Mouse (Mus musculus): ENCODE results near the gene Trim66. TPM values are rescaled to one million over a fixed set of nuclear protein-coding genes. Genes with fewer than 3 reads are reported as not detected.

Gene Trim66
- 0.19 and 0.33 TPM in 2 replicates for total RNA-seq (2021)
- long read RNA-seq = 0 reads

DNA sequence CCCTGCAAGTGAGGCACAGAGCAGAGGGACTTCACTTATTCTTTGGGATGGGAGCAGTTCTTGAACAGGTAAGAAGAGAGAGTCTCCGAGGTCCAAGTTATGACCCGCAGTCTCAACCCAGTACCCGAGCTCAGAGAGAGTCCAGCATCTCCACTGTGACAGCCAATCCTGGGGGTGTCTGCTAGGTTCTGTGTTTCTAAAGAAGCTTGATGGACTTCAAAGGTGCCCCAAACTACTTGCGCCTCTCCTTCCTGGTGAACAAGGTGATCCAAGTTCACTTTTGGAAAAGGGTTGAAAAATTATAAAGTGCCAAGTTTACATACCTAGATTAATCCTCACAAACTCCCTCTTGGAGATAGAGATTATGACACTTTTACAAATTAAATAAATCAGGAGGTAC, at the start of gene Trim66:
TSS of gene Trim66 (minus strand) at position 101 of the 400 bp plus-strand sequence.
- DNase-seq = no peak

DNA sequence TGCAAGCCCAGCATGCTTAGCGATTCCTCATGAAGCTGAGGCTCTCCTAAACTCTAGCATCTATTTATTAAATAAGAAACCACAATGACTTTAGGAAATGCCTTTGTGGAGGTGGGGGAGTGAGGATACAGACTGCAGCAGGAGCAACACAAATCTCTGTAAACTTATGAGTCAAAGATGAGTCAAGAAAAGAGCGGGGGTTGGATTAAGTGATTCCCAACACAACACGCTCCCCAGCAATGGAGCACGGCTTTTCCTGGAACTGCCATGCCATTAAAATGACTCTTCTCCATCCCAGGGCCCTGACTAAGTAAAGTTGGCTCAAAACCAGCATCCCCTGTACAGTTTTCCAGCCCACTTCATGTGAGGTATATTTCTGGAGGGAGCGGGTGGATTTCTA, 38.8 kb upstream of the Trim66 start:
- DNase-seq = no peak

DNA sequence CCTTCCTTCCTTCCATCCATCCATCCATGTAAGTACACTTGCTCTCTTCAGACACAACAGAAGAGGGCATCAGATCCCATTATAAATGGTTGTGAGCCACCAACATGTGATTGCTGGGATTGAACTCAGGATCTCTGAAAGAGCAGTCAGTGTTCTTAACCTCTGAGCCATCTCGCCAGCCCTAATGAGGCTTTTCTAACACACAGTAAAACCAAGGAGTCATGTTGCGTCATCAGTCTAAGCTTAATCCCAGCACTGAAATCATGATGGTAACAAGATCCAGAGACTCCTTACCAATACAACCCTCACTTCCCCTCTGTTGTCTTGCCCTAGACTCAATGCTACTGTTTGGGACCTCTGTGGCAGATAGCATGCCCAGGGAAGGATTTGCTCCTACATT, 38.3 kb upstream of the Trim66 start:
- no peak for DNase-seq

GRCm38 (mm10) chr7:109545255-109545993, 37.5 kb upstream of the Trim66 start:
- peak; percentile 24 for DNase-seq

- DNase-seq = no peak
Measured at GRCm38 (mm10) chr7:109544792-109545191, 36.9 kb upstream of the Trim66 start.

GRCm38 (mm10) chr7:109542364-109542628, 34.4 kb upstream of the Trim66 start:
- no peak for DNase-seq

DNA sequence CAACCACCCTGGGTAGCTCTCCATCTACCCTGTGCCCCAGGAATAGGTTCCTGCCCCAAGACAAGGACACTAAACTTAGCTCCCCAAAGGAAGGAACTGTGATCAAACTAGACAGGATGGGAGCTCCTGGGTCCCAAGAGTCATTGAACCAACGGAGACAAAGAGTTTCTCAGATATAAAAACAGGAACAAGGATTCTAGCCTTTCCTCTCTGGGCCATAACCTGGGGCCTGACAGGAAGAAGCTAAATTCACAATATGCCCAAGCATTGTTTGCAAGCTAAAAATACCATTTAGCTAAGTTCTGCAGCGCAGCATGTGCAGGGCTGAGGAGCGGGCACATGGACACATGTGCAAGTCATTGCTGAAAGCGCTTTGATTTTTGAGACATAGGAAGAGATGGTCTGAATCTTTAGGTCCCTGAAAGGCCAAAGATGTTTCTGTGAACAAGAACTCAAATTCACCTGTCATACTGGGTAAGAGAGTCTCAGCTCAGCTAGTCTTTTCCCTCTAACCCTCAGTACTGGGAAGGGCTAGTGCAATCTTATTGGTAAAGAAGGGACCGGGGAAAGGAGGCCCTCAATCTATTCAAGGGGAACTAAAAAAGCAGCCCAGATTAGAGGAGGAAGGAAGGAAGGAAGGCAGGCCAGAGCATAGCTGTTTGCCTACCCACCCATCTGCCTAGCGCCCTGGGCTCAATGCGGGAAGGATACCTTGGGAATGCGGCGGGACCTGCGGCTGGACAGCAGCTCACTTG, 33.9 kb upstream of the Trim66 start:
- no peak for DNase-seq

GRCm38 (mm10) chr7:109540902-109541301, 33.0 kb upstream of the Trim66 start:
- no peak for DNase-seq

DNA sequence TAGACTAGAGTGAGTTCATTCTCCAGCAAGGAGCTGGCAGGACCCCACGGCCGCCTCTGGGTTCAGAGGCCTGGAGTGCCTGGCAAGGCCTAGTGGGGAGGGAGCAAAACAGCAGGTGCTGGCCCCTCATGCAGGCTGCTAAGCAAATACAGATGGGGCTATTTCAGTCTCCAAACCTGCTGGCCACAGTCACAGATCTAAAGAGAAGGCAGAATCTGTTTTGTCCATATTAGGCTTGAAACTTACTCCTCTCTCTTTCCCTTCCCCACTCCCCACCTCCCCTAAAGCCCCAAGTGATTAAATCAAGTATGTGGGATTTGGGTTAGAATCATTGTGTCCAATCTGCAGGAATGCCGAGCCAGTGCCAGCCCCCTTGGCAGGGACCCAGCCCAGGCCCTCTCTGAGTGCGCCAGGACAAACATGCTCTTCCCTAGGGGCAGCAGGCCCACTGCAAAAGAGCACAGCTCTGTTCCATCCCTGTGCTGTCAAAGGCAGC, 28.6 kb upstream of the Trim66 start:
- peak; percentile 48 for DNase-seq

- no peak for DNase-seq
Measured at GRCm38 (mm10) chr7:109534921-109535320, 27.0 kb upstream of the Trim66 start.

DNA sequence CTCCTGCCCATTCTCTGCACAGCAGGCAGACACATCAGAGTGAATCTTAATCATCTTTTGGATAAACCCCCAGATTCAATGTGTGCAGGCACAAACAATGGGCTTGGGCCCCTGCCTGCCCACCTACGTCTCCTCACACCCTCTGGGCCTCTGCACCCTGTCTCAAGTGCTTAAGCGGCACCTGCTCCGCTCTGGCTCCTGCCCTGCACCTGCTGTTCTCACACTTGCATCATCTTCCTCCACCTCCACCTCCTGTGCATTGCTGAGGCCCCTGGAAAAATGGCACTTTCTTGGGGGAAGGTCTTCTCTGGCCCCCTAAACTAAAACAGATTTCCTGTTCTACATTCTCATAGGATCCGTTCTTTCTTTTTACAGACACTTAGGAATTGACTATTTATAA, 26.0 kb upstream of the Trim66 start:
- DNase-seq = no peak

DNA sequence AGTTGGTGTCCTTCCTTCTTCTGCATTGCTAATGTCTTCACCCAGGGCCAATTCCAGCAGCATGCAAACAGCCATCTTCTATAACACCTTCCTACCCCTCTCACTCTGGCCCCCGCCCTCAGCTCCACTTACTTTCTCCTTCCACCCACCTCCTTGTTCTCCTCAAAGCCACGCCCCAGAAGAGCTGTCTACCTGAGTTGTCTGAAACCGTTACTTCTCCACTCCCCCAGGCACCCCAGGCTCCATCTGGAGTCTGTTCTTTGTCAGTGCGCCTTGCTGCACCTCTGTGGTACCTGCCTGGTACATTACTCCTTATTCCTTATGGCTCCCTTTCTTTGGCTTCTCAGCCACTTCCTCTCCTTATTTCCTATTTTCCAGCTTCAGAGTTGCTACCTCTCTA, 25.2 kb upstream of the Trim66 start:
- no peak for DNase-seq

DNA sequence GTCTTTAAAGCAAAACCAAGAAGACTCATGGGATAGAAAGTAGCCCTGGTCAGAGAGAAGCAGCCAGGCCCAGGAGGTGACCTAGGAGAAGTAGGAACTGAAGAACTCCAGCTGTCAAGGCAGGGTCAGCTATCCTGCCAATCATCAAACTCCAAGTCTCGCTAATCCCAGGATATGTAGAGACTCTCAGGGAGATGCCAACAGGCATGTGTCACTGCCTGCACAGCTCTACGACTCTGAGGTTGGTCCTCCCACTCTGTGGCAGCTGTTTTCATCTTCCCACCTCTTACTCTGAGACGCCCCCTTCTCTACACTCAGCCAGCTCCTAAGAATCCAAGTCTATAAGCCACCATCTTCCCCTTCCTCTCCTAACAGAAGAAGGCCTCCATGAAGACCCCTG, 24.8 kb upstream of the Trim66 start:
- no peak for DNase-seq

- DNase-seq = no peak
Measured at GRCm38 (mm10) chr7:109531501-109531900, 23.6 kb upstream of the Trim66 start.

- no peak for DNase-seq
Measured at GRCm38 (mm10) chr7:109529741-109530140, 21.8 kb upstream of the Trim66 start.

DNA sequence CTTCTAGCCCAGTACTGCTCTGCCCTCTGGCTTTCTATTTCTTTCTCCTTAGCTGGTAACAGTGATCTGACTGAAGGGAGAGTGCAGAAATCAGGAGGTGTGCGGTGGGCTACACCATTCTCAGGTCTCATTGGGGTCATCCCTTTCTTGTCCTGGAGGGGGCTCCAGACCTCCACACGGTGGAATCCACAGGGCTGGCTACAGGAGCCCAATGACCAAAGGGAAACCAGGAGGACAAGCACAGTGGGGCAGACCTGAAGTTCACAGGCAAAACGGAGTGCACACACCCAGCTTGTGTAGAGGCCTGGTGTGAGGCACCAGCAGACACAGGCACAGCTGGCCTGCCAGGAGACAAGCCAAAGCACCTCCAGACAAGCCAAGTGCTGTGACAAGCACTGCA, 20.4 kb upstream of the Trim66 start:
- peak; percentile 53 for DNase-seq

DNA sequence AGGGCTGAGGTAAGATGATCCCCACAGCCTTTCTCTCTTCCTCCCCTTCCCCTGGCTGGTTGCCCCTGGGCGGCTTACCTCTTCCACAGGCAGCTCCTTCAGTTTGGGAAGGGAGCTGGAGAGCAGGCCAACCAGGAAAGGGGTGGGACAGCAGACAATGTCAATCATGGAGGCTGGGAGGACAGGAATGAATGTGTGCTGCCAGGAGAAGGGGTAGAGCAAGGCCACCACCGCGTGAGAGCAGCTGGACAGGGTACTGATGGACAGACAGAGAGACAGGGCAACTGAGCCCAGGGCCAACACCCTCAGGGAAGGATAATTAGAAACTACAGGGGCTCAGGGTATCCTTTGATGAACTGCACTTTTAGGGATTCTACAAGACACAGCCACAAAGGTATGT, 19.6 kb upstream of the Trim66 start:
- no peak for DNase-seq

DNA sequence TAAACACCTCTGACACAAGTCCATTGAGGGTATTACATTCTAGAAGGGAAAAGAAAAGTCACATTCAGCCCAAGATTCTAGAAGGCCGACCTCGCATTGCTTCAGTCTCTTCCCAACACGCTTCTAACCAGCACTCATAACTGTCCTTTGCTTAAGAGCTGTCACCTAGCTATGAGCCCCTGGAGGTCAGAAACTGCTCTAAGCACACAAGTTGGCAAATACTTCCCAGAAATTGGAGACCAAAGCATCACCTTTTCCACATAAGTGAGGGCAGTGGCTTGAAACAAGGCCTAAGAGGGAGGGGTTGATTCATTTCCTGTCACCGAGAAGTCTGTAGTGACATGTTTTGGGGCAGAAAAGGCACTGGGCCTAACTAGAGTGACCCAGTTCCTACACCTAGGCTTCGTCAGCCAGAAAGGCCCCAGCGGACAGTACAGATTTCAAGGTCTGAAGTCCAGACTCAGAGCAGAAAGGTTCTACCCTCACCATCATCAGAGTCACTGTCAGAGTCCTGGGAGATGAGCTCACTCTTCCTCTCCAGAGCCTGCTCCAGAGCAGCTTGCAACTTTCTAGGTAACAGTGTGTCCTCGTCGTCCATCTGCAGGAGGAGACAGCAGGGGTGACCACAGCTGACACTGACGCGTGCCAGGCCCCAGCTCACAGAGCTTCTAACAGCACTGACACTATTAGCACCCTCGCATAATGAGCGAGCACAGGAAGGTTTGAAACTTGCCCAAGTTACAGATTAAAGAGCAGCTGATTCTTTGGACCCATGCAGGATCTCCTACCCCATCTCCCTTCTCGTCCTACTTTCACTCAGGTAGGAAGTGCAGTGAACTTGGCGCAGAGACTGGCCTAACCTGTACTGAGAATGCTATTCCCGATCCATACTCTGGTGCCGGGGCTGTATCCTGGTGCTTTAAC, 18.1 kb upstream of the Trim66 start:
- DNase-seq = no peak

- no peak for DNase-seq
Measured at GRCm38 (mm10) chr7:109524763-109525162, 16.8 kb upstream of the Trim66 start.

GRCm38 (mm10) chr7:109524442-109524744, 16.5 kb upstream of the Trim66 start:
- no peak for DNase-seq

GRCm38 (mm10) chr7:109523741-109524441, 16.0 kb upstream of the Trim66 start:
- no peak for DNase-seq

DNA sequence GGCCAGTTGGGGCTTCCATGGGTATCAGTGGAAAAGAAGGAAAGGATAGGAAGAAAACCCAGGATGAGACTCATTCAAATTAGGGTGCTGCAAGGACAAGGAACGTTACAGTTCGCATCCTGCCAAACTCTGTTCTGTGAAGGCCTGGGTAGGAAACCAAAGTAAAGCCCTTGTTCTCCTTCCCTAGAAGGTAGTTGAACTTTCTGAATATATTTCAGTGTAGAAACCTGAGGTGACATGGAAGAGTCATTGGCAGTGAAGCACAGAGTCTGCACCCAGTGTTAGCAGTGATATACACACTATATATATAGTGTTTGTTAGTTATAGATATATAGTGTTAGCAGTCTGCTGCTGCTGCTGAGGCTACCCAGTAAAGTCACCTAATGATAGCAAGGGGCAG, 15.4 kb upstream of the Trim66 start:
- DNase-seq = no peak

Measured in adrenal gland, postnatal 25 days (tissue).